Comparison of ENCODE assay signal across 8 mouse cellular contexts in the genomic region with DNA sequence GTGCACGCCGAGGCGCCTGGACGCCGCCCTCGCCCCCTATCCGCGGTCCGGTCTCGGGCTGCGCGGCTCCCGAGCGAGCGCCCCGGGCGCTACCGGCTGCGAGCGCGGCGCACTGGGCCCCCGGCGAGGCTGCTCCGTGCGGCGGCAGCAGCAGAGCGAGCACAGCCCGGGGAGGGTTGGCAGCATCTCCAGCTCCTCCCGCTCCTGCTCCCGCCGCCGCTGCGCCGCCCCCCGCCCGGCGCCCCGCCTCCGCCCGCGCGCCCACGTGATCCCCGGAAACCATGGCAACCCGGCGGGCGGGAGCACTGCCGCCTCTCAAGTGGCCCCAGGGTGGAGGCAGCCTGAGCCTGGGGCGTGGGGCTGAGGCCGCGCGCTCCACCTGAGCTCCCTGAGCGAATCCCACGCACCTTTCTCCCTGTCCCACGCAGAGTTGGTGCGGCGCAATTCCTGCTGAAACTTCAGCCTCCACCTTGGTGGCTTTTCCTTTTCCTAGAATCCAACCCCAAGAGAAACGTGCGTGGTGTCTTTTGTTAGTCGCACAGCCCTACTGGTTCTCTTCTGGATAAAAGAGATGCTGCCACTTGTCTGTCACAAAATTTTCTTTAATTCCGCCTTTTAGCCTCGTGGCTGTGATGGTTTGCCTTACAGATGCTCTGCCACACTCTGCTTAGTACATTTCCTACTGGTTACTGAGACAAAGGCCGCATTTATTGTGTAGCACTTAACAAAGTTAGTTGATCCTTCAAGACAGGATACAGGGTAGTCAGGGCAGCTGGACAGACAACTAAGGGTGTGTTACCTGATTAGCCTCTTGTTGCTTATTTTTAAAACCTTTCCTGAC. TPM values are rescaled to one million over a fixed set of nuclear protein-coding genes. Genes with fewer than 3 reads are reported as not detected.
DNase-seq lines count a peak whose midpoint lies in the region; ATAC-seq lines count a peak whose summit lies in the region.

A gene (minus strand): TSS at position 207 of the 841 bp plus-strand sequence.

- peak within 1 kb of the TSS; percentile 89 for H3K4me3 ChIP-seq in hindbrain, embryonic 13.5 days

- peaks cover 37% of the 10 kb centered on the region for H3K4me1 ChIP-seq in hindbrain, embryonic 13.5 days (replicated peaks)

- peak within 1 kb of the TSS; percentile 99 for H3K9ac ChIP-seq in hindbrain, embryonic 13.5 days

- peak within 1 kb of the TSS; percentile 99 for H3K27ac ChIP-seq in hindbrain, embryonic 13.5 days

- no peaks in the 10 kb centered on the region for H3K9me3 ChIP-seq in hindbrain, embryonic 13.5 days

- ATAC-seq in hindbrain, embryonic 13.5 days (ENCODE audit: low FRiP score), result peak; percentile 95

- peak within 1 kb of the TSS; percentile 66 for H3K4me2 ChIP-seq in hindbrain, embryonic 13.5 days

- WGBS in hindbrain, embryonic 13.5 days, result under 1% methylated on average over 51 of the region's 64 CpGs

- no peaks in the 10 kb centered on the region for H3K36me3 ChIP-seq in hindbrain, embryonic 13.5 days

- H3K27me3 ChIP-seq in hindbrain, embryonic 13.5 days, result no peaks in the 10 kb centered on the region

- peak; percentile 97 for DNase-seq in NIH3T3 (ENCODE audit: low read depth)
- peak; percentile 94 to 97 for DNase-seq in cerebellum, postnatal 10 days
- peak; percentile 84 to 90 for DNase-seq in frontal cortex, postnatal 14 days (ENCODE audit: low spot score in 2 of 2)
- peak; percentile 86 to 92 for DNase-seq in layer of hippocampus, postnatal 25 days (ENCODE audit: extremely low spot score in 1 of 2, low spot score in 1 of 2)
- peak; percentile 89 for DNase-seq in lung, postnatal 25 days (ENCODE audit: low spot score)
- peak; percentile 88 for DNase-seq in retina, embryonic 14.5 days (ENCODE audit: low spot score)
- DNase-seq in thymus, postnatal 4 days, result peak; percentile 97

RNA-seq across cellular contexts. Expression of the gene that starts here (rescaled TPM):
- 108 and 110 TPM in 2 replicates for polyA plus RNA-seq in hindbrain, embryonic 13.5 days (2015; fragmentation: Nextera tagmentation; extraction: Ambion mirVana)
- total RNA-seq in layer of hippocampus, postnatal 25 days (2021), result 10 to 100 TPM; 38.3 to 38.9 TPM

Comparison
In these comparisons a context has a peak if more than half of its experiments do, and no peak if none do; other contexts are left out.
1. Peak in every context shown above with its lines: DNase-seq, ATAC-seq, H3K4me3 ChIP-seq and H3K27ac ChIP-seq.